Mouse (Mus musculus): ENCODE data around the gene Klhdc1. TPM values are rescaled to one million over a fixed set of nuclear protein-coding genes. Genes with fewer than 3 reads are reported as not detected.

Klhdc1 gene
- polyA plus RNA-seq, 1 experiment from 2014 or later: 19.3 TPM

GRCm38 (mm10) chr12:69318431-69318830 lies 77.5 kb downstream of the Klhdc1 start:
- no peak overlapping the region for H3K4me3 ChIP-seq (ENCODE audit: low read depth, low read length)
- no peak for ATAC-seq

GRCm38 (mm10) chr12:69331187-69331586 lies 90.2 kb downstream of the Klhdc1 start:
- H3K4me2 ChIP-seq (ENCODE audit: low read length): no peak overlapping the region
- no peak overlapping the region for H3K27ac ChIP-seq (ENCODE audit: low read length)
- 94% methylated on average over 3 of the region's 3 CpGs for WGBS
- no peak overlapping the region for H3K9ac ChIP-seq (ENCODE audit: low read depth, low read length)
- no peaks in the 10 kb centered on the region for H3K4me1 ChIP-seq (ENCODE audit: control insufficient read depth, insufficient read depth, low read length)
- H3K4me3 ChIP-seq (ENCODE audit: low read depth, low read length): no peak overlapping the region
- H3K27me3 ChIP-seq (ENCODE audit: control insufficient read depth, insufficient read depth, low read depth, low read length): no peaks in the 10 kb centered on the region
- no peak for ATAC-seq
- H3K9me3 ChIP-seq (replicated peaks; ENCODE audit: control insufficient read depth, low read length, poor library complexity, severe bottlenecking): no peaks in the 10 kb centered on the region
- peaks cover 10% of the 10 kb centered on the region for H3K36me3 ChIP-seq (ENCODE audit: control insufficient read depth, insufficient read depth, low read length)

More at GRCm38 (mm10) chr12:69318431-69318830, 77.5 kb downstream of the Klhdc1 start:
- Histone ChIP-seq H3K27ac (ENCODE audit: low read length) (no peak overlapping the region), H3K9ac (ENCODE audit: low read depth, low read length) (no peak overlapping the region), H3K36me3 (ENCODE audit: control insufficient read depth, insufficient read depth, low read length) (peaks cover 50% of the 10 kb centered on the region), H3K27me3 (ENCODE audit: control insufficient read depth, insufficient read depth, low read depth, low read length) (no peaks in the 10 kb centered on the region), H3K4me2 (ENCODE audit: low read length) (no peak overlapping the region), H3K4me1 (ENCODE audit: control insufficient read depth, insufficient read depth, low read length) (no peaks in the 10 kb centered on the region), H3K9me3 (replicated peaks; ENCODE audit: control insufficient read depth, low read length, poor library complexity, severe bottlenecking) (no peaks in the 10 kb centered on the region)

GRCm38 (mm10) chr12:69332147-69332546 lies 91.2 kb downstream of the Klhdc1 start:
- Histone ChIP-seq H3K4me2 (ENCODE audit: low read length) (no peak overlapping the region), H3K4me1 (ENCODE audit: control insufficient read depth, insufficient read depth, low read length) (no peaks in the 10 kb centered on the region), H3K27ac (ENCODE audit: low read length) (no peak overlapping the region), H3K4me3 (ENCODE audit: low read depth, low read length) (no peak overlapping the region), H3K36me3 (ENCODE audit: control insufficient read depth, insufficient read depth, low read length) (peaks cover 13% of the 10 kb centered on the region), H3K27me3 (ENCODE audit: control insufficient read depth, insufficient read depth, low read depth, low read length) (no peaks in the 10 kb centered on the region), H3K9ac (ENCODE audit: low read depth, low read length) (no peak overlapping the region), H3K9me3 (replicated peaks; ENCODE audit: control insufficient read depth, low read length, poor library complexity, severe bottlenecking) (no peaks in the 10 kb centered on the region)
- no peak for ATAC-seq
- WGBS: 100% methylated on average over 1 of the region's 1 CpGs

- WGBS: 84% methylated on average over 2 of the region's 2 CpGs
- Histone ChIP-seq H3K9ac (ENCODE audit: low read depth, low read length) (no peak overlapping the region), H3K4me1 (ENCODE audit: control insufficient read depth, insufficient read depth, low read length) (no peaks in the 10 kb centered on the region), H3K27ac (ENCODE audit: low read length) (no peak overlapping the region), H3K9me3 (replicated peaks; ENCODE audit: control insufficient read depth, low read length, poor library complexity, severe bottlenecking) (no peaks in the 10 kb centered on the region), H3K4me2 (ENCODE audit: low read length) (no peak overlapping the region), H3K4me3 (ENCODE audit: low read depth, low read length) (no peak overlapping the region), H3K36me3 (ENCODE audit: control insufficient read depth, insufficient read depth, low read length) (peaks cover 13% of the 10 kb centered on the region), H3K27me3 (ENCODE audit: control insufficient read depth, insufficient read depth, low read depth, low read length) (no peaks in the 10 kb centered on the region)
- ATAC-seq: no peak
Observed at GRCm38 (mm10) chr12:69333547-69333946, 92.6 kb downstream of the Klhdc1 start.

Other genes with a start within 250 kb of the Klhdc1 start
- 919 and 945 TPM in 2 replicates for gene Rps29, start 82.0 kb upstream of the Klhdc1 start, polyA plus RNA-seq (2015; fragmentation: Nextera tagmentation; extraction: Ambion mirVana)
- gene Lrr1, start 72.4 kb upstream of the Klhdc1 start, polyA plus RNA-seq (2015; fragmentation: Nextera tagmentation; extraction: Ambion mirVana): 2.9 and 3.1 TPM in 2 replicates
- gene Rpl36al, start 57.1 kb upstream of the Klhdc1 start, polyA plus RNA-seq (2015; fragmentation: Nextera tagmentation; extraction: Ambion mirVana): 286 and 296 TPM in 2 replicates
- gene Mgat2, start 57.0 kb upstream of the Klhdc1 start, polyA plus RNA-seq (2015; fragmentation: Nextera tagmentation; extraction: Ambion mirVana): 30.6 and 34.7 TPM in 2 replicates
- 11.8 and 14.7 TPM in 2 replicates for gene Gm49383, start 44.1 kb upstream of the Klhdc1 start, polyA plus RNA-seq (2015; fragmentation: Nextera tagmentation; extraction: Ambion mirVana)
- 5.9 and 6.4 TPM in 2 replicates for gene Dnaaf2, start 42.7 kb upstream of the Klhdc1 start, polyA plus RNA-seq (2015; fragmentation: Nextera tagmentation; extraction: Ambion mirVana)
- gene Gm49384, start 36.9 kb upstream of the Klhdc1 start, polyA plus RNA-seq (2015; fragmentation: Nextera tagmentation; extraction: Ambion mirVana): 9.8 and 13.1 TPM in 2 replicates
- 2.5 and 2.7 TPM in 2 replicates for gene Pole2, start 13.0 kb upstream of the Klhdc1 start, polyA plus RNA-seq (2015; fragmentation: Nextera tagmentation; extraction: Ambion mirVana)
- gene Klhdc2, start 55.5 kb downstream of the Klhdc1 start, polyA plus RNA-seq (2015; fragmentation: Nextera tagmentation; extraction: Ambion mirVana): 282 and 300 TPM in 2 replicates
- gene Nemf, start 116.0 kb downstream of the Klhdc1 start, polyA plus RNA-seq (2015; fragmentation: Nextera tagmentation; extraction: Ambion mirVana): 86.5 and 91.1 TPM in 2 replicates
- 20.4 and 20.7 TPM in 2 replicates for gene Arf6, start 131.0 kb downstream of the Klhdc1 start, polyA plus RNA-seq (2015; fragmentation: Nextera tagmentation; extraction: Ambion mirVana)
- 0.88 and 0.99 TPM in 2 replicates for gene Gm9887, start 131.3 kb downstream of the Klhdc1 start, polyA plus RNA-seq (2015; fragmentation: Nextera tagmentation; extraction: Ambion mirVana)

All from midbrain, embryonic 16.5 days (tissue).